Mouse (Mus musculus) intestine, embryonic 16.5 days (tissue): ENCODE measurements around the gene Gm20716. TPM values are rescaled to one million over a fixed set of nuclear protein-coding genes. Genes with fewer than 3 reads are reported as not detected.

Experiments used
- ATAC-seq: fragments of 200-750 bp; cut with Nextera tagmentation; 2 replicates; pipeline ENCODE4 v1.8.0; 2017; ENCODE audit warnings: moderate TSS enrichment, moderate library complexity
- H3K27ac ChIP-seq: fragments of 300-500 bp; sonication (generic); 2 replicates; pipeline ENCODE4 v1.5.1; 2014; ENCODE audit warnings: mild to moderate bottlenecking, low read length
- H3K27me3 ChIP-seq: fragments of 300-500 bp; sonication (generic); replicated peaks from 2 replicates; pipeline ENCODE4 v1.6.1; 2014; ENCODE audit warnings: low read length, control low read depth, mixed read lengths; ENCODE audit not compliant: control insufficient read depth, insufficient read depth
- H3K36me3 ChIP-seq: fragments of 300-500 bp; sonication (generic); 2 replicates; pipeline ENCODE4 v1.6.1; 2014; ENCODE audit warnings: low read length, control low read depth; ENCODE audit not compliant: control insufficient read depth, insufficient read depth
- H3K4me1 ChIP-seq: fragments of 300-500 bp; sonication (generic); 2 replicates; pipeline ENCODE4 v1.6.1; 2014; ENCODE audit warnings: low read length, control low read depth, mixed read lengths; ENCODE audit not compliant: control insufficient read depth, insufficient read depth
- H3K4me2 ChIP-seq: fragments of 300-500 bp; sonication (generic); 2 replicates; pipeline ENCODE4 v1.6.1; 2014; ENCODE audit warnings: low read depth, low read length, control low read depth
- H3K4me3 ChIP-seq: fragments of 300-500 bp; sonication (generic); 2 replicates; pipeline ENCODE4 v1.5.1; 2014; ENCODE audit warnings: mild to moderate bottlenecking, low read length
- H3K9ac ChIP-seq: fragments of 300-500 bp; sonication (generic); 2 replicates; pipeline ENCODE4 v1.6.1; 2014; ENCODE audit warnings: low read depth, low read length
- H3K9me3 ChIP-seq: fragments of 300-500 bp; sonication (generic); 2 replicates; pipeline ENCODE4 v1.6.1; 2016; ENCODE audit warnings: low read length, control low read depth; ENCODE audit not compliant: control insufficient read depth
- WGBS: fragments of 180-500 bp; shearing (Covaris S2); extraction: QIAGEN DNeasy Blood & Tissue Kit; methylation state at CpG from one replicate; pipeline ENCODE4 v1.1.7; 2014; 5-methylcytosine and 5-hydroxymethylcytosine counted together
- microRNA-seq: library from miRNA; unstranded; fragments of <30 nt; microRNA quantifications from one replicate; pipeline ENCODE4, GENCODE M21; 2016
- polyA plus RNA-seq: library from polyadenylated mRNA; unstranded; fragments of >200 nt; fragmentation: Nextera tagmentation; extraction: Ambion mirVana; gene quantifications from 2 replicates; pipeline ENCODE4 v1.2.1, GENCODE M21; 2015

Gene Gm20716
- polyA plus RNA-seq, 1 experiment from 2014 or later = 10.2 TPM

GRCm38 (mm10) chr2:168137161-168137560, 93.0 kb downstream of the Gm20716 start:
- Histone ChIP-seq H3K4me2 (no peak overlapping the region), H3K27ac (no peak overlapping the region), H3K36me3 (no peaks in the 10 kb centered on the region), H3K9me3 (no peaks in the 10 kb centered on the region), H3K9ac (no peak overlapping the region), H3K4me1 (no peaks in the 10 kb centered on the region), H3K27me3 (no peaks in the 10 kb centered on the region), H3K4me3 (no peak overlapping the region)
- no peak for ATAC-seq
- 74% methylated on average over 15 of the region's 15 CpGs for WGBS

Small RNA genes lying within 50 kb of the gene (microRNA-seq; reads per million reads assigned to microRNA genes)
- gene Gm24561 = not detected

Other genes starting within 250 kb of the Gm20716 start
- 2.7 and 3.1 TPM in 2 replicates for gene Ripor3, start 219.7 kb downstream of the Gm20716 start, polyA plus RNA-seq
- 7.8 and 13.9 TPM in 2 replicates for gene Pard6b, start 149.4 kb downstream of the Gm20716 start, polyA plus RNA-seq
- 0.88 and 1.0 TPM in 2 replicates for gene Adnp, start 23.3 kb downstream of the Gm20716 start, polyA plus RNA-seq
- 84.8 and 99.3 TPM in 2 replicates for gene Dpm1, start 227 bp upstream of the Gm20716 start, polyA plus RNA-seq
- gene Mocs3, start 258 bp upstream of the Gm20716 start, polyA plus RNA-seq = 3.4 and 5.9 TPM in 2 replicates
- 6.1 and 6.4 TPM in 2 replicates for gene Kcng1, start 51.4 kb upstream of the Gm20716 start, polyA plus RNA-seq